Mouse (Mus musculus): Measurements from ENCODE around the gene Gm7173. TPM values are rescaled to one million over a fixed set of nuclear protein-coding genes. Genes with fewer than 3 reads are reported as not detected.

Gene Gm7173
- not detected in 2 replicates for polyA plus RNA-seq (2012; ENCODE audit: insufficient read depth, low replicate concordance)

DNA sequence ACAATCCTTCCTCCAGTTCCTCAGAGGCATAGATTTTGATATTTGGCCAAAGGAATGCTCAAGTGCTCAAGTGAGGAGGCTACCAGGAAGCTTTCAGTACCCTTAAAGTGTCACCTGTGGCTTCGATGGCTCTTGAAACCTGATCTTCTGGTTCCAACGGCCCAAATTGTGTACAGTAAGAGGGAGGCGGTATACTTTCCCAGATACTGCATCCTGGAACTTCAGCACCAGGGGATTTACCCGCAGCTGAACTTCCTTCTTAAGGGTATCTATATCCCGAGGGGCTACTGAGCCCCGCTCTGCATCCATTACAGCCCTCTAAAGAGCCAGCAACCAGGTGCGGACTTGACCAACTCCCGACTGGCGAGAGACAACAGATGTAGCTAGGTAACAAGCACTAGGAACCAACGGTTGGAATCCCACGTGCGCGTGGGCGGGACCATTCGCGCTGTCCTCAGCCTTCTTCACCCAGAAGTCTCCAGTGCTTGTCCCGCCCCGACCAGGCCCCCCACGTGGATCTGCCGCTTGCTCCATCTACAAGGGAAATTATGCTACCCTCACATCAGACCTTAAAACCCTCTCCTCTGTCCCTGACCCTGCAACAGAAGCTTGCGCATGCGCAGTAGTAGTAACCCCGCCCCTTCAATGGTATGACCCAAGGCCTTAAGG lies at the start of gene Gm7173:
Gene Gm7173, minus strand, starts transcription at position 309 of the 669 bp plus-strand sequence.
- no peaks in the 10 kb centered on the region for H3K27me3 ChIP-seq (replicated peaks)
- TF ChIP-seq GATA1 (IDR thresholded peaks at IDR 0.05; ENCODE audit: borderline replicate concordance, low read length) = no peak
- no peak for TF ChIP-seq FLI1 (IDR thresholded peaks at IDR 0.05; ENCODE audit: low read length)
- H3K36me3 ChIP-seq (replicated peaks; ENCODE audit: low read length) = no peaks in the 10 kb centered on the region
- no peaks in the 10 kb centered on the region for H3K4me1 ChIP-seq
- no peak within 1 kb of the TSS for H3K4me3 ChIP-seq (replicated peaks)
- no peaks in the 10 kb centered on the region for H3K9me3 ChIP-seq

DNA sequence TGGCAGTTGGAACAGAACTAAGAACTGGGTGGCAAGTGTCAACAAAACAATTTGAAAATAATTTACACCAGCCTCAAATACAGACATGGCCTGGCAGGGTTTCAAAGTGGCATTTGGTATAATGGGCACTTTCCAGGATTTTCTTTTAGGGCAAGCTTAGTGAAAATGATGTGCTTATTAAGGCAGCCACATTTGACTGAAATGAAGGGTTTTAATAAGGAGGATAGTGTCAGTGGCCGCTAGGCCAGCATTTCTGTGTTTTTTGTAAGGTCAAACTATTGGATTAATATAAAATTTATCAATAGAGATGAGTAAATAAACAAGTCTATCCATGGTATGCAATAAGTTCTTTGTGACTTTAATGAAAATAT lies 546 bp upstream of the Gm7173 start:
- no peak overlapping the region for H3K4me3 ChIP-seq (replicated peaks)
- TF ChIP-seq FLI1 (IDR thresholded peaks at IDR 0.05; ENCODE audit: low read length) (no peak), GATA1 (IDR thresholded peaks at IDR 0.05; ENCODE audit: borderline replicate concordance, low read length) (no peak)
- H3K4me1 ChIP-seq = no peaks in the 10 kb centered on the region
- no peaks in the 10 kb centered on the region for H3K9me3 ChIP-seq
- H3K27me3 ChIP-seq (replicated peaks) = no peaks in the 10 kb centered on the region
- H3K36me3 ChIP-seq (replicated peaks; ENCODE audit: low read length) = no peaks in the 10 kb centered on the region

DNA sequence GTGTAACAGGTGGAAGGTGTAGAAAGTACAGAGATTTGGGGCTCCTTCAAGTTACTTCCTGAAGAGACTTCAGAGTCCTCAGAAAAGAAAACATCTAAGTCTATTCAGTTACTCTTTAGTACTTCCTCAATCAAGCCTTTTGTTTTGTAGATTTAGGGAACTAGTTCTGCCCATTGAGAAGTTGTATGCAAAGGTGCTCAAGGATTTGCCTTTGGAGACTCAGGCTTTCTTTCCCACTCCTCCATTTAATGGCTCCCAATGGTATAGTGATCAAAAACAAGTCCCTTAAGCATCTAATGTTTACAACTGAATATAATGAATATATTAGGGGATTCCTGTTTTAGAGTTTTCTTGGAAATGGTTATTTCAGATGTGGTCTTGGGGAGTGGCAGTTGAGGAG lies 200.3 kb downstream of the Gm7173 start:
- no peak for TF ChIP-seq GATA1 (IDR thresholded peaks at IDR 0.05; ENCODE audit: borderline replicate concordance, low read length)
- no peak for TF ChIP-seq FLI1 (IDR thresholded peaks at IDR 0.05; ENCODE audit: low read length)
- Histone ChIP-seq H3K4me1 (no peaks in the 10 kb centered on the region), H3K36me3 (replicated peaks; ENCODE audit: low read length) (no peaks in the 10 kb centered on the region), H3K9me3 (no peaks in the 10 kb centered on the region), H3K4me3 (replicated peaks) (no peak overlapping the region), H3K27me3 (replicated peaks) (no peaks in the 10 kb centered on the region)

Other genes with a start within 250 kb of the Gm7173 start
- gene Mageb16, start 154.2 kb upstream of the Gm7173 start, polyA plus RNA-seq (2012; ENCODE audit: insufficient read depth, low replicate concordance) = not detected in 2 replicates

All from megakaryocyte, embryonic 14.5 days (primary cell).